Mouse (Mus musculus): ENCODE results near the gene Auts2.

Gene Auts2

DNA sequence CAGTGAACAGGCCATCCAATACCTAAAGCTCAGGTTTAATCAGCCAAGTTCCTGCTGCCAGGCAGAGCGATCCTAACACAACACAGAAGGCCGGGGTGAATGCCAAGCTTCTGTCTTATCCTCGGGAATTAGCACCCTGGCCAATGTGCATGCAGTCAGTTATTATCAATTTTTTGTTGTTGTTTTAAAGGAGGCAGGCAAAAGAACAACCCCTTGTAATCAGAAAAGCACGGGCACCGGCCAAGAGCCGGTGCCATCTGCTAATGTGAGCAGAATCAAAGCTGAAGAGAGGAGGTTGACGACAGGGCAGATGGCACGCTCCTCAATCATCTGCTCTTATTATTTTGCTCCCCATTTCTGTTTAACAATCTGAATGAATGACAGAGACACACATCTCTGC, 373.1 kb downstream of the Auts2 start:
- no peak for DNase-seq (ENCODE audit: low spot score)

DNA sequence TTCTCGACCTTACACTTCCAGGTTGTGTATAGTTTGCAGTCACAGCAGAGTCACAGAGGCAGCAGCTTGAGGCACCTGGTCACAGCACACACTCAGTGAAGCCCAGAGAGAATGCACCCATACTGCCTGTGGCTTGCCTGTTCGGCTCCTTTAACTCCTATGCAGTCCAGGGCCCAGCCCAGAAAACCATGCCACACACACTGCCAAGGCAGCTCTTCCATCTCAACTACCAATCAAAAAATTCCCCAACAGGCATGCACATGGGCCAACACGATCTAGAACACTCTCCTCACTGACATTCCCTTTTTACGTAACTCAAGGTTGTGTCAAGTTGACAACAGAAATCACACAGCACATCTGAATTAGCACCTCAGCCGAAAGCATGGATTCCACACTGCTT, 374.3 kb downstream of the Auts2 start:
- no peak for DNase-seq (ENCODE audit: low spot score)

DNA sequence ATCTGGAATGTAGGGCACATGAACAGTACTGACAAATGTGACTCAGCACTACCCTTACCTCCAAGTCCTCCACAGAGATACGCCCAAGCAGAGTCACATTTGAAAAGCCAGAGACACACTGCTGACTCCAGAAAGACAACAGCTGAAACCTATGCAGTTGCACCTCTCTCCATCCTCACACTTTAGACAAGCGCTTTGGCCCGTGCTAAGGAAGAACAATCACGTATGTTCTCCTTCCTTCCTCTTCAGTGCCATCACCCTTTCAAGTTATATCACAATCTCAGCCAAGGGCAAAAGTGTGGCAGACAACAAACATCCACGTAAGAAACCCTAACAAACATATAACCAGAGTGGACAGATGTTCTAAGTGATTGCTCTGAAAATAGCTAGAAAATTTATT, 374.9 kb downstream of the Auts2 start:
- DNase-seq (ENCODE audit: low spot score): no peak

DNA sequence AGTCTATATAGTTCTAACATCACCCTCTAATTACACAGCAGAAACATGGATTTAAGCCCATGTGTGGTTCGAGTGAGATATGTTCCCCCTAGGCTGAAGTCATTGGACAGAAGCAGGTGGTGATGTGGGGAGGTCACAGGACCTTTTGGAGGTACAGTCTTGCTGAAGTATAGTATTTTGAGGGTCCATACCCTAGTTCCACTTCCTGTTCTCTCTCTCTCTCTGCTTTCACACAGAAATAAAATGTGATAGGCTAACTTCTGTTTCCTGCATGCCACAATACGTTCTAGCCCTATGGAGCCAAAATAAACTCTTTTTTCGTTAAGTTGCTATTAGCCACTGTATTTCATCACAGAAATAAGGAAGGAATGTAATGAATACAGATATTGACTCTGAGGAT, 376.6 kb downstream of the Auts2 start:
- DNase-seq (ENCODE audit: low spot score): no peak

DNA sequence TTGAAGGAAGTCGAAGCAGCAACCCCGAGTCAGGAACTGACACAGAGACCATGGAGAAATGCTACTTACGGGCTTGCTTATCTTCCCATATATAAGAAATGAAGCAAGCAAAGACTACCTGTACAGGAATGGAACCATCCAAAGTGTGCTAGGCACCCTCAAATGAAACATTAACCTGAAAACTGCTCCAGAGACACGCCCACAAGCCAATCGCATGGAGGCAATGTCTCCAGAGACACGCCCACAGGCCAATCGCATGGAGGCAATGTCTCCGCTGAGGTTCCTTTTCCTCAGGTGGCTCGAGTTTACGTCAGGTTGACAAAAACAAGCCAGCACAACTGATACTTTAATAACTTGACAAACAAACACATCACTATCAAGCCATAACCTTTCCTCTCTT, 379.2 kb downstream of the Auts2 start:
- DNase-seq (ENCODE audit: low spot score): no peak

DNA sequence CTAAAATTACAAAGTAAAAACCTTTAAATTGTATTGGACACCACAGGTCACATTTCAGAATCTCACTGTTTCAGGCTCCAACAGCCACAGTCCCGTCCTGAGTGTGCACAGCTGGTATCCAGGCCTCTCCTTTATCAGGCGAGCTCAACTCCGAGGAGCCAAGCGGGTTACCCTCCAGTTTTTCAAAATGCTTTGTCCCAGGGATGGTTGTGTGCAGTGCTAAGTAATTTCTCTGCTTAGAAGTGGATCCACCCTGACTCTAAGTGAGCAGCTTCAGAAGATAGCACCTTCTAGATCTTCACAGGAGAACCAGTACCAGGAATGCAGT, 381.0 kb downstream of the Auts2 start:
- no peak for DNase-seq (ENCODE audit: low spot score)

DNA sequence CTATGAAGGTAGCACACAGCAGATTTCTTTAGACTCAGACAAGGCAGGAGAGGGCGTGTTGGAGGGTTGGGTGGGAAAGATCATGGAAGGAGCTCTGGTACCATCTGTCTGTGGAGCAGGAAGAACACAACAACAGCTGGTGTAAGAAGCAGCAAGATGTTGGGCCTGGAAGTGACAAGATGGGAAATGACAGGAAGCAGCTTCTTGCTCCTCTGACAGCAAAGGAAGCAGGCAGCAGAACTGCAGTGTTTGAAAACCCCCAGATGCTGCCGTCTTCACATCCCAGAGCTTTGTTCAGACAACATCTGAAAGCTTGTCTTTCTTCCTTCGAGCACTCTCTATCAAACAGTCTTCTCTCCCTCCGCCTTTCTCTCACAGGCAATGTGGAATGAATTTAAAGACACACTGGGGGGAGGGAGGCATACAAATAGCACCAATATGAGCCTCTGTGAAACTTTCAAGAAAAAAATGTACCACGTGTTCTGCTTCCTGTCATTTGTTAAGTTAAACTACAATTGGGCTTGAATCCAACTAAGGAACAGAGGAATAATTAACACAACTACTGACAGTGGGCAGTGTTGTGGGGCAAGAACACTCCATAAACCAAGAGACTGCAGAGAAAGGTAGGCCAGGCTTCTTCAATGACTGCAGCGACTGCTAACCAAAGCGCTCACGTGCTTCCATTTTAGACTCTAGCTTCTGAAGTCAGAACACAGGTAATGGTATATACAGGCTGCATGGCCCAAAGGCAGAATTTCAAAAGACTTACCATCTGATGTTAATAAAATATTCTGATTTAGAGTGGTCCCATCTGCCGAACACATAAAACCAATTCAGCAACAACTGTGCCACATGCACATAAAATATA, 381.6 kb downstream of the Auts2 start:
- no peak for DNase-seq (ENCODE audit: low spot score)

DNA sequence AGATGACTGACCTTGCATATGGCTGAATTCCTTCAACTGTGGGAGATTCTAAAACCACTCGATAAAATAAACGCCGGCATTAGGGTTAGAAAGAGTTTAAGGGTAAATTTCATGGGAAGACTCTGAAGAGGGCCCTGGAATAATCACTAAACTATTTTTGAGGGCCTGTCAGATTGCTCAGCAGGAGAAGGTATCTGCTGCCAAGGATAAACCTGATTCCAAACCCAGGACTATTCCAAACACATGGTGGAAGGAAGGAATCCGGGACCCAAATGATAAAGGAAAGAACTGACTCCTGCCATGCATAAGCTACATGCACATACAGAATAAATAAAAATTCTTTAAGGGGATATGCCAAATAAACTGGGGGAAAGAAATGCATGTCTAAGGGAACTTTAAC, 399.0 kb downstream of the Auts2 start:
- no peak for DNase-seq (ENCODE audit: low spot score)

DNA sequence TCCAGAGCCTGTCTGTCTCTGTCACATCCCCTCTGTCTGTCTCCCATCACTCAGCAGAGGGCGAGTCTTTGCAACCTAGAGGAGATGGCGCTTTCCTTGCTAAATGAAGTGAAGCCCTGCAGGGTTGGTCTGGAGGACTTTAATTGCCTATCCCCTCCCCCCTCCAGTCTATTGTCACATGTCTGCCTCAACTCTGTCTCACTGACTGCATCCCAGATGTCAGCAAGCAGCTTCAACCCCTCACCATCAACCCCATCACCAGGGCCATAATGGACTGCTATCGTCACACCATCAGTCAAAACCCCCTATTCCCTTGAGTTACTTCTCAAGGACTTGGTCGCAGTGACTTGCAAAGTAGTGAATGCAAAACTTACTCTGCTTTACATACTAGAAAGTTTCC, 402.3 kb downstream of the Auts2 start:
- DNase-seq (ENCODE audit: low spot score): no peak

DNA sequence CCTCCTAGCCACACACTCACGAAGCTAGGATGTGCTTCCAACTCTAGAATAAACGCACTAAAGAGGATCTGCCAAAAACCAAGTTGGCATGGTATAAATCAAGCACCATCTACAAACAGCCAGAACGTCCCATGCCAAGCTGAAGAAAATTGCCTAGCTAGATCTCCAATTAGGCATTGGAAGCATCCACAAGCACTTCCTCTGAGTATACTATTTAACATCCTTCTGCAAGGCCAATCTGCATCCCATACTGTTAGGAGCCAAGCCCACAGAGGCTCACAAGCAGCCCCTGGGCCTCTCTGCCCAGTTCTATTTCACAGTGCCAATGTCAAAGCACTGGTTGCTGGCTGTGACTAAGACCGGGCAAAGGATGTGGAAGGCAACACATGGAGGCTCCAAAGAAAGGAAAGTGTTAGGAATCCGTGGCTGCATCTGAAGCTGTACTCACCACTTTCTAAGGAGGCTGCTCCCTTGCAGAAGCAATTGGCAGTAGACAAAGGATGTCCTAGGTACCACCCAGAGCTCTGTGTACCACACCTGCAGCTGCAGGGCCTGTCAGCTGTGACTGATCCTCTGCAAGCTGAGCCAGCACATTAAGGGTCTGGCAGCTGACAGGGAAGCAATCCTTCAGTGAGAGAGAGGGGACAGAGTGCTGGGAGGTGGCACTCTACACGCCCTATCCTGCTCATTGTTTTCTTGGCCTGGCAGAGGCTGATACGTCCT, 407.0 kb downstream of the Auts2 start:
- DNase-seq (ENCODE audit: low spot score): no peak

DNA sequence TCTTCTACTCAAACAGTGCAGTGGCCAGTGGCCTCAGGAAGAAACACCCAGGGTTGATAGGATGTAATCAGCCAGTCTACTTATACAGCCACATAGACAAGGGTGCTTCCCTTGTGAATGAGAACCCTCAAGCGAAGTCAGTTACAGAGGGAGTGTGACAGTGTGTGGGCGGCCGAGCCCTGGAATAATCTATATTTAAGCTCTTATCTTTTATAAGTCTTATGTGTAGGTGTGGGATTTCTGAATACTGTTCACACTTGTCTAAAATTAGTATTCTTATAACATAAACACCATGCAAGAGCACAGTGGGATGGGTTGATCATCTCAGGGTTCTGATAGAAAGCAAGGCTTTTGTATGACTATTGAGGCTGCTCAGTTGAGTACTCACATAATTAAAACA, 411.2 kb downstream of the Auts2 start:
- DNase-seq (ENCODE audit: low spot score): no peak

DNA sequence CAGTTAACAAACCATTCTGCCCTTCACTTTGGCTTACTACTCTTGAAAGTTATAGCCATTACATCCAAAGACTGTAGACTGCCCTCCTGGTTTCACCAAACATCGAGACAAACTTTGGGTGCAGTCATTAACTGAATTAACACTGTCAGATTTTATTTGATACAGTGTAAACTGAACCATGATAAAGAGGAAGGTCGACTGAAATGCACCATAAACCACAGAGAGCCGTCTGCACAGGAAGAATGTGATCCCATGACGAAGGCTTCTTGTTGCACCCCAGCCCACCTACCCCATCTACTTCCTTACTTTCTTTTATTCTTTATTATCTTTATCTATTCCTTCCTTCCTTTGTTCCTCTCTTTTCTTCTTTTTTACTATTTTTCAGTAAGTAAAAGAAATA, 412.6 kb downstream of the Auts2 start:
- no peak for DNase-seq (ENCODE audit: low spot score)

DNA sequence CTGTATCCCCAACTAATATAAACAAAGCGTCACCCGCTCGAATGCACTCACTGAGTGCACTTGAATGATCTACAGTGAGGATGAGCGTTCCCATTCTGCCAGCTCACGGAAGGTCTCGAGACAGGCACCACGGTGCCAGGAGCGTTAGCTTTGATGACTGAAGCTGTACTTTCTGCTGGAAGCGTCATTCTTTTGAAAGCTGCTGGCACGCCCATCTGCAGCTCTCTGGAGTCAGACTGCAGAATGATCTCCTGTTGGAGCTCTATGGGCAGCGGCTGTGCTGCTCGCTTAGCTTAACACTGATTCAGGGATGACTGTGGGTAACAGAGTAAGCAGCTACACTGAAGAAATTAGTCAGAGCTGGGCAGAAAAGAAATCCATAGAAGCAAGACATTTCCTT, 416.5 kb downstream of the Auts2 start:
- no peak for DNase-seq (ENCODE audit: low spot score)

DNA sequence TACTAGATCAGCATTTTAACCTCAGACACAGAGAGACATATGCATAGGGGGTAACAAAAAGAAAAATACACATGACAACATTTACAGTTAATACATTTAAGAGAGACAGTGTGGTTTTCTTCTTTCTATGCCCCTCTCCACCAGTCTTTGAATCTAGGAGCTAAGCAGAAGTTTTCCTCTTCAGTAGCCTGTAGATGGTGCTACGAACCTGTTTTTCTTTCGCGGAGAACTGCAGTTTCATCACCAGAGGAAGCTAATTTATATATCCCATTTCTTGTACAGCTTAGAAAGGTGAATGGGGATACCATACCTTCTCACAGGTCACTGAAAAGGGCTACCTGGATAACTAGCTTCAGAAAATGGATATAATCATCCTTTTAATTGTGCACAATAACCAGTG, 427.5 kb downstream of the Auts2 start:
- no peak for DNase-seq (ENCODE audit: low spot score)

DNA sequence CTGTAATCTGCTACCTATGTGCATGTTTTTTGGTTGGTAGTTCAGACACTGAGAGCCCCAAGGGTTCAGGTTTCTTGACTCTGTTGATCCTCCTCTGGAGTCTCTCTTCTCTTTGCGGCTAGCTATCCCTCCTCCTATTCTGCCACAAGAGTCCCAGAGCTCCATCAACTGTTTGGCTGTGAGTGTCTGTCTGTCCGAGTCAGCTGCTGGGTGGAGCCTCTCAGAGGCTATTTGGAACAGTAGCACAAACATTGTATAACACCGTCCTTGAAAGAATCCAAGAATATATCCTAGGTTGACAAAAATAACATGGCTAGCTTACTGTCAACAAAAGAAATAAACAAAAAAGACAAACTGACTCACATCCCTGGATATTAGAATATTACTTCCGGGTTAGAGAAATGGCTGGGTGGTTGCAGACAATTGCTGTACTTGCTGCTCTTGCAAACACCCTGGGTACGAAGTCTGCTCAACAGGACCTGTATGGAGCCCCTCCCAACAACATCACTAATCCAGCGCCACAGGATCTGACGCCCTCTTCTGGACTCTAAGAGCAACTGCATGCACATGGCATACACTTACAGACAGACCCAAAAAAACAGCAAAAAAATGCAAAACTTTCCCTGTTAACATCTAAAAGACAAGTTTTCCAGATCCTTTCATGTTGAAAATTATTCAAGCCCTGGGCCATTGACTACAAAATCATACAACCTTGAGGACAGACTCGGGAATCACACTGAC, 428.4 kb downstream of the Auts2 start:
- DNase-seq (ENCODE audit: low spot score): no peak

DNA sequence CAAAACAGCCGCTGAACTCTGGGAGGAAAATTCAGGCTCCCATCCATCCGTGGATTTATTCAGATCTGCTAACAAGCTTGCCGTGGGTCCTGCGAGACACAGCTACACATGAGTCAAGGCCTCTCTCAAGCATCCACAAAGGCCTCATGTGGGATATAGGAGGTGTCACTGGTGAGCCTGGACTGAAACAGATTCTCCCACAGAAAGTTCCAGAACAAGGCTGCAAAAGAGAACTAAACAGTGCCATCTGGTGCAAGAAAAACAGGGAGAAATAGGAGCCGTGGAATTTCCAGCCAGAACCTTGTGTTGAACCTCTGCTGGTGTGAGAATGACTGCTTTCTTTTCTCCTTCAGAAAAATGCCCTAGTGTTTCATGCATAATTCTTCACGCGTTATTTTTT, 429.7 kb downstream of the Auts2 start:
- DNase-seq (ENCODE audit: low spot score): no peak

DNA sequence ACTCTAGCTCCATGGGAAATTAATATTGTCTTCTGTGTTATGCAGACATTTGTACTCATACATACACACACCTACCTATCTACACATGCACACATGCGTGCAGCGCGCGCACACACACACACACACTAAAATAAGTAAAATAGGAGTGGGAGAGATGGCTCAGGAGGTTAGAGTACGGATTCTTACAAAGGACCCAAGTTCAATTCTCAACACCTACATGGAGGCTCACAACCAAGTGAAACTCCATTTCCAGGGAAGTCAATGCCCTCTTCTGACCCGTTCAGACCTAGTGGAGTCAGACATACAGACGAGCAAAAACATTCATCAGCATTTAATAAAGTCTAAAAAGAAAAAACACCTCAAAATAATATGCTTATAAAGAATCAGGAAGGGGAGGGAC, 430.5 kb downstream of the Auts2 start:
- DNase-seq (ENCODE audit: low spot score): no peak

DNA sequence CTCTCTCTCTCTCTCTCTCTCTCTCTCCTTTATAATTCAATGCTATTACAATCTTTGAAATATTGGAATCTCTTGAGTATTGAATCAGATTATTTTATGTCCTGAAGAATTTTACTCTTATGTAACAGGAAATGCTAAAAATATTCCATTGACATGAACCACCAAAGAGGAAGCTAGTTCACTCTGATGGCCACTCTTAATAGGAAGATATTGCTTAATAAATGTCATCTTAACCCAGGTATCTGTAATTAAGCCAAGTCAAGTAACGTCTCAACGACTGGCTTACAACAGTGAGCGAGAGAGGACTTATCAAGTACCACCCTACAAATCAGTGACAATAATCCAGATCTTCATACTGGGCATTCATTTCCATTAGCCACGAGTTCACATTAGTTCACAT, 440.7 kb downstream of the Auts2 start:
- no peak for DNase-seq (ENCODE audit: low spot score)

DNA sequence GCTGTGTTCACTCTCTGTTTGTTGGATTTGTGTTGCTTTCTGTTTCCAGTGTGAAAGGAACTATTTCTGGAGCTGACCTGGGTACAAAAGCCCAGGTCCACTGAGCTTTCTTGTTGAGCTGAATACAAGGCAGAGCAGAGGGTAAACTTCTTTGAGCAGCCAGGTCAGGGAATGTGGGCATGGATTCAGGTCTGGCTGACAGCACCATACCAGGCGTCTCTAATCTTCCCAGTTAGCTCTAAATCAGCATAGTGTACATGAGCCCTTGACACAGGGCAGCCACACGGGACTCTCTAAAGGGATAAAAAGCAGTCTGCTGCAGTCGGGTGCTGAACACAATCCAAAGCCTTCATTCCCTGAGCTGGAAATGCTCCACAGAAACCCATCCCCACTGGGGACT, 444.7 kb downstream of the Auts2 start:
- no peak for DNase-seq (ENCODE audit: low spot score)

DNA sequence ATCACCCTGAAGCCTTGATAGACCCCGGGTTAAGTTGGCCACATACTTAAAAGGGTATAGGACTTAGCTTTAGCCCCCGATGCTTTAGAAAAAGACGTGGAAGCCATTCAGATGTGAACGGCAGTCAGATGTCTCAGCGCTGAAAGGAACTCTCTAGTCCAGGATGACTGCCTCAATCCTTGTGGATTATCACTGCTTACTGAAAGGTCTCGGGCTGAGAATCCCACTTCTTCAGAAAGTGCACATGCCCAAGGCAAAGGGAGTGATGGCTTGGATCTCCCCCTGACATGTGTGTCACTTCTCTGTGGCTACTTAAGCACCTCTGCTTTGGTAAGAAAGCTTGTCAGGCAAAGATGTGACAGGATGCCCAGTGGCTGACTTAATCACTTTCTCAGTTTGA, 450.4 kb downstream of the Auts2 start:
- no peak for DNase-seq (ENCODE audit: low spot score)

DNA sequence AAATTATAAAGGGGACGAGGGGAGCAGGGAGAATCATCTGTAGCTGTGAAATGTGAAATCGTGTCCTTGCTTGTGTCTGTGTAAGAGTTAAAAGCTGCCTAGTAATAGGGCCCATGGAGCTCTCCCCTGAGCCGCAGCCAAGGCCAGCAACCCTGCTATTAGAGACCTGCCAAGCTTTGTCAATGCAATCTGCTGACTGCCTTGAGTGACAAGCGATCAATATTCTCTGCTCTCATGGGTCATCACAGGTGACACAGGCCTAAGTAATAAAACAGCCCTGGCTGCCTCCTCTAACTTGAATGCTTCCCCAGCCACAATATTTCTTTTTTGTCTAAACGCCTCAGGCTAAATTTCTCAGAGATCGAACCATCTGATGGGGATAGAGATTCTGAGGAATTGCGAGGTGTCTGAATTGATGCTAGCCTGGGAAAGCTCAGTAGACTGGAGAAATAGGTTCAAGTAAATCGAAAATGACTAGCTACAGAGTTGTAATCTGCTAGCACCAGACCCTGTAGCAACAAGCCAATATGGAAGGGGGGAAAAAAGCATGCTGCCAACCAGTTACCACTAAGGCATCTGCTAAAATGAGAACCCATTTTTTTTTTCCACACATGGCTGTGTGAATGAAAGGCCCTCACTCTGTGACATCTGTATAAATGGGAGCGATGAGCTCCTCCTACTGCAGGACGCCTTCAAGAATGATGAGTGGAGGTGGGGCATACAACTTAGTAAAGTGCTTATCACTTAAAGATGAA, 453.5 kb downstream of the Auts2 start:
- no peak for DNase-seq (ENCODE audit: low spot score)

DNA sequence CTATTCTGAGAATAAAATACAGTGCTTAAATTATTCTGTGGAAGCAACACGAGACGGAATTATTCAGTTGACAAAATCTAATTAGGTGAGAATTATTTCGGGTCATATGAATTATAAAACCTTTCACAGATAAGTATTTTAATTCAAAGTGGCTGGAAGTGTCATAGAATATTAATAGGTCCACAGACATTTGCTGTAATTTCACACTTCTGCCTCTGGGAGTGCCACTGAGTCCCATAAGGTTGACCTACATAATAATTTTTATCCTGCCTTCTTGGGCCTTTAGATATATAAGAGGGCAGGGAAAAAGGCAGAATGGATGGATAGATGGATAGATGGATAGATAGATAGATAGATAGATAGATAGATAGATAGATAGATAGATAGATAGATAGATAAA, 454.6 kb downstream of the Auts2 start:
- DNase-seq (ENCODE audit: low spot score): no peak

All from testis, postnatal 14 days (tissue).